Mouse (Mus musculus): ENCODE results near the gene Nectin3. TPM values are rescaled to one million over a fixed set of nuclear protein-coding genes. Genes with fewer than 3 reads are reported as not detected.

Nectin3 gene
- total RNA-seq (2017): 0.11 to 0.29 TPM in 2 of 3 replicates, not detected in the other

GRCm38 (mm10) chr16:46498421-46498789, at the start of gene Nectin3:
Gene Nectin3, minus strand, starts transcription at chr16:46498525.
- no peak for ATAC-seq (replicated peaks; ENCODE audit: insufficient number of reproducible peaks, low FRiP score, low TSS enrichment, poor library complexity, severe bottlenecking)

GRCm38 (mm10) chr16:46538092-46538491, 39.8 kb upstream of the Nectin3 start:
- no peak for ATAC-seq (replicated peaks; ENCODE audit: insufficient number of reproducible peaks, low FRiP score, low TSS enrichment, poor library complexity, severe bottlenecking)

- ATAC-seq (replicated peaks; ENCODE audit: insufficient number of reproducible peaks, low FRiP score, low TSS enrichment, poor library complexity, severe bottlenecking): no peak
Observed at GRCm38 (mm10) chr16:46532465-46533254, 34.3 kb upstream of the Nectin3 start.

GRCm38 (mm10) chr16:46531023-46531422, 32.7 kb upstream of the Nectin3 start:
- no peak for ATAC-seq (replicated peaks; ENCODE audit: insufficient number of reproducible peaks, low FRiP score, low TSS enrichment, poor library complexity, severe bottlenecking)

- no peak for ATAC-seq (replicated peaks; ENCODE audit: insufficient number of reproducible peaks, low FRiP score, low TSS enrichment, poor library complexity, severe bottlenecking)
Observed at GRCm38 (mm10) chr16:46520885-46521417, 22.6 kb upstream of the Nectin3 start.

GRCm38 (mm10) chr16:46519606-46520005, 21.3 kb upstream of the Nectin3 start:
- no peak for ATAC-seq (replicated peaks; ENCODE audit: insufficient number of reproducible peaks, low FRiP score, low TSS enrichment, poor library complexity, severe bottlenecking)

GRCm38 (mm10) chr16:46507944-46508333, 9.6 kb upstream of the Nectin3 start:
- no peak for ATAC-seq (replicated peaks; ENCODE audit: insufficient number of reproducible peaks, low FRiP score, low TSS enrichment, poor library complexity, severe bottlenecking)

- ATAC-seq (replicated peaks; ENCODE audit: insufficient number of reproducible peaks, low FRiP score, low TSS enrichment, poor library complexity, severe bottlenecking): no peak
Observed at GRCm38 (mm10) chr16:46507260-46507943, 9.1 kb upstream of the Nectin3 start.

- no peak for ATAC-seq (replicated peaks; ENCODE audit: insufficient number of reproducible peaks, low FRiP score, low TSS enrichment, poor library complexity, severe bottlenecking)
Observed at GRCm38 (mm10) chr16:46504006-46504405, 5.7 kb upstream of the Nectin3 start.

GRCm38 (mm10) chr16:46502311-46502710, 4.0 kb upstream of the Nectin3 start:
- ATAC-seq (replicated peaks; ENCODE audit: insufficient number of reproducible peaks, low FRiP score, low TSS enrichment, poor library complexity, severe bottlenecking): no peak

GRCm38 (mm10) chr16:46500759-46501158, 2.4 kb upstream of the Nectin3 start:
- ATAC-seq (replicated peaks; ENCODE audit: insufficient number of reproducible peaks, low FRiP score, low TSS enrichment, poor library complexity, severe bottlenecking): no peak

- no peak for ATAC-seq (replicated peaks; ENCODE audit: insufficient number of reproducible peaks, low FRiP score, low TSS enrichment, poor library complexity, severe bottlenecking)
Observed at GRCm38 (mm10) chr16:46497686-46498420, 472 bp downstream of the Nectin3 start.

- ATAC-seq (replicated peaks; ENCODE audit: insufficient number of reproducible peaks, low FRiP score, low TSS enrichment, poor library complexity, severe bottlenecking): no peak
Observed at GRCm38 (mm10) chr16:46496889-46497685, 1.2 kb downstream of the Nectin3 start.

GRCm38 (mm10) chr16:46496031-46496868, 2.1 kb downstream of the Nectin3 start:
- ATAC-seq (replicated peaks; ENCODE audit: insufficient number of reproducible peaks, low FRiP score, low TSS enrichment, poor library complexity, severe bottlenecking): no peak

- no peak for ATAC-seq (replicated peaks; ENCODE audit: insufficient number of reproducible peaks, low FRiP score, low TSS enrichment, poor library complexity, severe bottlenecking)
Observed at GRCm38 (mm10) chr16:46495201-46495600, 3.1 kb downstream of the Nectin3 start.

- ATAC-seq (replicated peaks; ENCODE audit: insufficient number of reproducible peaks, low FRiP score, low TSS enrichment, poor library complexity, severe bottlenecking): no peak
Observed at GRCm38 (mm10) chr16:46487436-46488097, 10.8 kb downstream of the Nectin3 start.

- no peak for ATAC-seq (replicated peaks; ENCODE audit: insufficient number of reproducible peaks, low FRiP score, low TSS enrichment, poor library complexity, severe bottlenecking)
Observed at GRCm38 (mm10) chr16:46477336-46477735, 21.0 kb downstream of the Nectin3 start.
